Mouse (Mus musculus): ENCODE measurements at regions not wholly inside any gene's neighbourhood (a gene's known extent, or its start where the extent isn't known, plus 50 kb on each side); places are given as distances from the start of the nearest gene placed in this dataset.
"Not testable (repeated sequence)": the region's sequence is repeated elsewhere in the genome, so short reads cannot be mapped to it uniquely, and the experiment has no call there.

- not testable (repeated sequence) for DNase-seq (ENCODE audit: low spot score)
Observed at GRCm38 (mm10) chr7:29639591-29639990, 87.2 kb downstream of the Catsperg2 start.

GRCm38 (mm10) chr7:29602356-29602755 is 83.9 kb upstream of the Sipa1l3 start:
- DNase-seq (ENCODE audit: low spot score) = no peak

GRCm38 (mm10) chr7:29601337-29601736 is 82.9 kb upstream of the Sipa1l3 start:
- no peak for DNase-seq (ENCODE audit: low spot score)

GRCm38 (mm10) chr7:29597291-29597690 is 78.8 kb upstream of the Sipa1l3 start:
- DNase-seq (ENCODE audit: low spot score) = peak; percentile 30

GRCm38 (mm10) chr7:29578128-29578527 is 59.7 kb upstream of the Sipa1l3 start:
- DNase-seq (ENCODE audit: low spot score) = no peak

GRCm38 (mm10) chr7:29575606-29576005 is 57.2 kb upstream of the Sipa1l3 start:
- no peak for DNase-seq (ENCODE audit: low spot score)

Measured in ovary, postnatal 36 days (tissue).